Mouse (Mus musculus): ENCODE data around the gene Hipk2. TPM values are rescaled to one million over a fixed set of nuclear protein-coding genes. Genes with fewer than 3 reads are reported as not detected.

Hipk2 gene
- polyA plus RNA-seq, 2 experiments, result 11.9 to 12.3 TPM

- no peak for ATAC-seq (ENCODE audit: low FRiP score, low read depth)
- TF ChIP-seq POLR2A (IDR thresholded peaks at IDR 0.05; ENCODE audit: borderline replicate concordance, extremely low read depth, insufficient read depth, insufficient read length), result no peak
- no peaks in the 10 kb centered on the region for H3K27me3 ChIP-seq (ENCODE audit: control insufficient read depth, insufficient read depth, low read length)
- H3K4me1 ChIP-seq (ENCODE audit: control insufficient read depth, insufficient read depth, low read length), result peaks cover 20% of the 10 kb centered on the region
- 0 out of 2 replicates have a peak, but pooled peaks cover 3% of the 10 kb centered on the region for H3K36me3 ChIP-seq (ENCODE audit: control insufficient read depth, insufficient read depth, low read length)
- DNase-seq (ENCODE audit: low spot score), result no peak
- no peak overlapping the region for H3K27ac ChIP-seq (replicated peaks; ENCODE audit: low read depth, low read length)
- H3K4me3 ChIP-seq (replicated peaks; ENCODE audit: low read length), result no peak overlapping the region
- H3K9me3 ChIP-seq (ENCODE audit: control insufficient read depth, low read length), result no peaks in the 10 kb centered on the region
- WGBS, result 76% methylated on average over 1 of the region's 1 CpGs
- H3K9ac ChIP-seq (ENCODE audit: low read depth, low read length, severe bottlenecking), result no peak overlapping the region
- H3K4me2 ChIP-seq (replicated peaks; ENCODE audit: low read depth, low read length, severe bottlenecking), result no peak overlapping the region
These were observed 7.0 kb downstream of the Hipk2 start for GRCm38 (mm10) chr6:38868974-38869373.

- H3K4me2 ChIP-seq (replicated peaks; ENCODE audit: low read depth, low read length, severe bottlenecking), result no peak overlapping the region
- H3K36me3 ChIP-seq (ENCODE audit: control insufficient read depth, insufficient read depth, low read length), result 0 out of 2 replicates have a peak, but pooled peaks cover 3% of the 10 kb centered on the region
- no peak overlapping the region for H3K9ac ChIP-seq (ENCODE audit: low read depth, low read length, severe bottlenecking)
- no peak overlapping the region for H3K27ac ChIP-seq (replicated peaks; ENCODE audit: low read depth, low read length)
- H3K27me3 ChIP-seq (ENCODE audit: control insufficient read depth, insufficient read depth, low read length), result no peaks in the 10 kb centered on the region
- DNase-seq (ENCODE audit: low spot score) (no peak), ATAC-seq (ENCODE audit: low FRiP score, low read depth) (no peak)
- no peak overlapping the region for H3K4me3 ChIP-seq (replicated peaks; ENCODE audit: low read length)
- peaks cover 12% of the 10 kb centered on the region; the same call in 1 of the 2 replicates for H3K4me1 ChIP-seq (ENCODE audit: control insufficient read depth, insufficient read depth, low read length)
- no peak for TF ChIP-seq POLR2A (IDR thresholded peaks at IDR 0.05; ENCODE audit: borderline replicate concordance, extremely low read depth, insufficient read depth, insufficient read length)
- WGBS, result 29% methylated on average over 1 of the region's 1 CpGs
- H3K9me3 ChIP-seq (ENCODE audit: control insufficient read depth, low read length), result no peaks in the 10 kb centered on the region
These were observed 8.7 kb downstream of the Hipk2 start for GRCm38 (mm10) chr6:38867291-38867690.

- WGBS, result 53% methylated on average over 2 of the region's 2 CpGs
- Histone ChIP-seq H3K9me3 (ENCODE audit: control insufficient read depth, low read length) (no peaks in the 10 kb centered on the region), H3K9ac (ENCODE audit: low read depth, low read length, severe bottlenecking) (no peak overlapping the region), H3K4me3 (replicated peaks; ENCODE audit: low read length) (no peak overlapping the region), H3K27me3 (ENCODE audit: control insufficient read depth, insufficient read depth, low read length) (no peaks in the 10 kb centered on the region), H3K27ac (replicated peaks; ENCODE audit: low read depth, low read length) (no peak overlapping the region), H3K4me2 (replicated peaks; ENCODE audit: low read depth, low read length, severe bottlenecking) (no peak overlapping the region), H3K36me3 (ENCODE audit: control insufficient read depth, insufficient read depth, low read length) (0 out of 2 replicates have a peak, but pooled peaks cover 3% of the 10 kb centered on the region), H3K4me1 (ENCODE audit: control insufficient read depth, insufficient read depth, low read length) (peaks cover 12% of the 10 kb centered on the region; the same call in 1 of the 2 replicates)
- DNase-seq (ENCODE audit: low spot score) (no peak), ATAC-seq (ENCODE audit: low FRiP score, low read depth) (no peak)
- no peak for TF ChIP-seq POLR2A (IDR thresholded peaks at IDR 0.05; ENCODE audit: borderline replicate concordance, extremely low read depth, insufficient read depth, insufficient read length)
These were observed 9.2 kb downstream of the Hipk2 start for GRCm38 (mm10) chr6:38866761-38867160.

- Histone ChIP-seq H3K9me3 (ENCODE audit: control insufficient read depth, low read length) (no peaks in the 10 kb centered on the region), H3K4me3 (replicated peaks; ENCODE audit: low read length) (no peak overlapping the region), H3K27me3 (ENCODE audit: control insufficient read depth, insufficient read depth, low read length) (no peaks in the 10 kb centered on the region), H3K9ac (ENCODE audit: low read depth, low read length, severe bottlenecking) (no peak overlapping the region), H3K4me1 (ENCODE audit: control insufficient read depth, insufficient read depth, low read length) (peaks cover 9% of the 10 kb centered on the region; the same call in 1 of the 2 replicates), H3K36me3 (ENCODE audit: control insufficient read depth, insufficient read depth, low read length) (0 out of 2 replicates have a peak, but pooled peaks cover 3% of the 10 kb centered on the region), H3K27ac (replicated peaks; ENCODE audit: low read depth, low read length) (no peak overlapping the region), H3K4me2 (replicated peaks; ENCODE audit: low read depth, low read length, severe bottlenecking) (no peak overlapping the region)
- no peak for ATAC-seq (ENCODE audit: low FRiP score, low read depth)
- no peak for DNase-seq (ENCODE audit: low spot score)
- 70% methylated on average over 1 of the region's 1 CpGs for WGBS
- no peak for TF ChIP-seq POLR2A (IDR thresholded peaks at IDR 0.05; ENCODE audit: borderline replicate concordance, extremely low read depth, insufficient read depth, insufficient read length)
These were observed 9.6 kb downstream of the Hipk2 start for GRCm38 (mm10) chr6:38866357-38866756.

DNA sequence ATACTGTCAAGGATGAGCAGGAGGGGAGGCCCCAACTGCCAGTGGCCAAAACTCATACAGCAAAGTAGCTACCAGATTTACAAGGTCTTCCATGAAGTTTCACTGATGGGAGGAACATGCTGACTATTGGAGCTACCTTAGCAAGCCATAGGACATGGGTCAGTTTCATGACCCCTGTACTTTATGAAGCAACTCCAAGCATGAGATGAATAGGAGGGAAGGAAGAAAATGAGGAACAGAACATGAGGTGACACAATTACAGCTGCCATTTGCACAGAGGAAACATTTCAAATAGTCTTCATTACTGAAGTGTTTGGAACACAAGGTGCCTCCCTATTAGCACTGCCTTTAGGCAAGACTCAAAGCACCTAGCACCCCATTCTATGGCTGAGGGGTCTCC is 10.2 kb downstream of the Hipk2 start:
- H3K27me3 ChIP-seq (ENCODE audit: control insufficient read depth, insufficient read depth, low read length), result no peaks in the 10 kb centered on the region
- ATAC-seq (ENCODE audit: low FRiP score, low read depth), result no peak

More for the DNA sequence above, 10.2 kb downstream of the Hipk2 start:
- H3K4me1 ChIP-seq (ENCODE audit: control insufficient read depth, insufficient read depth, low read length), result peaks cover 9% of the 10 kb centered on the region; the same call in 1 of the 2 replicates
- H3K4me3 ChIP-seq (replicated peaks; ENCODE audit: low read length), result no peak overlapping the region
- H3K9ac ChIP-seq (ENCODE audit: low read depth, low read length, severe bottlenecking), result no peak overlapping the region
- H3K27ac ChIP-seq (replicated peaks; ENCODE audit: low read depth, low read length), result no peak overlapping the region
- no peaks in the 10 kb centered on the region for H3K9me3 ChIP-seq (ENCODE audit: control insufficient read depth, low read length)
- no peak for TF ChIP-seq POLR2A (IDR thresholded peaks at IDR 0.05; ENCODE audit: borderline replicate concordance, extremely low read depth, insufficient read depth, insufficient read length)
- DNase-seq (ENCODE audit: low spot score), result no peak
- no peak overlapping the region for H3K4me2 ChIP-seq (replicated peaks; ENCODE audit: low read depth, low read length, severe bottlenecking)
- 0 out of 2 replicates have a peak, but pooled peaks cover 3% of the 10 kb centered on the region for H3K36me3 ChIP-seq (ENCODE audit: control insufficient read depth, insufficient read depth, low read length)

Data from limb, embryonic 14.5 days (tissue).